Mouse (Mus musculus) heart, adult 2 months (tissue): ENCODE measurements at regions not wholly inside any gene's neighbourhood (a gene's known extent, or its start where the extent isn't known, plus 50 kb on each side); places are given as distances from the start of the nearest gene placed in this dataset.

Experiments
- DNase-seq, 2 experiments: peaks; one replicate each; pipeline ENCODE4 v3.0.0; 2021
- H3K27ac ChIP-seq: fragments of 200-600 bp; 2 replicates; pipeline ENCODE4 v1.8.1; 2022
- H3K27me3 ChIP-seq: fragments of 200-500 bp; 2 replicates; pipeline ENCODE4 v1.6.1; 2012; ENCODE audit warnings: mild to moderate bottlenecking, low read length, inconsistent platforms, mixed read lengths; ENCODE audit not compliant: control insufficient read depth, insufficient read depth
- H3K36me3 ChIP-seq: fragments of 200-500 bp; 2 replicates; pipeline ENCODE4 v1.6.1; 2012; ENCODE audit warnings: low read length, inconsistent platforms; ENCODE audit not compliant: control insufficient read depth, insufficient read depth
- H3K4me1 ChIP-seq: fragments of 200-500 bp; 2 replicates; pipeline ENCODE4 v1.6.1; 2011; ENCODE audit warnings: low read length; ENCODE audit not compliant: control insufficient read depth, insufficient read depth
- H3K4me3 ChIP-seq: fragments of 200-600 bp; 2 replicates; pipeline ENCODE4 v1.8.1; 2022
- H3K79me2 ChIP-seq: fragments of 200-500 bp; replicated peaks from 2 replicates; pipeline ENCODE4 v1.6.1; 2012; ENCODE audit warnings: mild to moderate bottlenecking, inconsistent platforms, low read length, moderate library complexity, mixed read lengths; ENCODE audit not compliant: control insufficient read depth, insufficient read depth
- H3K9ac ChIP-seq: fragments of 200-500 bp; 2 replicates; pipeline ENCODE4 v1.6.1; 2012; ENCODE audit warnings: low read depth, mild to moderate bottlenecking, control low read depth, inconsistent platforms, low read length, mixed read lengths
- CTCF ChIP-seq: fragments of 200-600 bp; IDR thresholded peaks from 2 replicates; pipeline ENCODE4 v1.8.1; 2022; ENCODE audit warnings: antibody characterized with exemption, mild to moderate bottlenecking, moderate library complexity
- EP300 ChIP-seq: fragments of 200-500 bp; IDR thresholded peaks from 2 replicates; pipeline ENCODE4 v1.6.1; 2011; ENCODE audit warnings: low read depth, low read length, control low read depth; ENCODE audit not compliant: insufficient read depth
- POLR2A ChIP-seq: fragments of 200-500 bp; IDR thresholded peaks from 2 replicates; pipeline ENCODE4 v1.6.1; 2011; ENCODE audit warnings: mild to moderate bottlenecking, low read depth, low read length, control low read depth; ENCODE audit not compliant: insufficient read depth
- WGBS: fragments of 180-500 bp; shearing (Covaris S2); methylation state at CpG from one replicate; pipeline ENCODE4 v1.1.7; 2018; 5-methylcytosine and 5-hydroxymethylcytosine counted together
- intact Hi-C: fragments of 180-260 bp; cut with DNase I; formaldehyde crosslinking; loops from one replicate; pipeline ENCODE4 v1.15.1; 2025

- intact Hi-C loops = no loop called here
- Histone ChIP-seq H3K36me3 (peaks cover 2% of the 10 kb centered on the region; the same call in 1 of the 2 replicates), H3K4me1 (peaks cover 4% of the 10 kb centered on the region), H3K79me2 (no peaks in the 10 kb centered on the region), H3K27ac (no peak overlapping the region), H3K27me3 (no peaks in the 10 kb centered on the region), H3K4me3 (no peak overlapping the region), H3K9ac (no peak overlapping the region)
- WGBS = 54% methylated on average over 2 of the region's 2 CpGs
- no peak for DNase-seq
- TF ChIP-seq POLR2A = no peak
- TF ChIP-seq EP300 = no peak
- no peak for TF ChIP-seq CTCF
Observed at GRCm38 (mm10) chr15:64511176-64511575, 306.3 kb upstream of the Gm21798 start.

- WGBS = 70% methylated on average over 3 of the region's 3 CpGs
- DNase-seq = no peak
- Histone ChIP-seq H3K4me3 (no peak overlapping the region), H3K4me1 (peaks cover 4% of the 10 kb centered on the region), H3K9ac (no peak overlapping the region), H3K79me2 (no peaks in the 10 kb centered on the region), H3K27me3 (no peaks in the 10 kb centered on the region), H3K27ac (no peak overlapping the region), H3K36me3 (peaks cover 2% of the 10 kb centered on the region; the same call in 1 of the 2 replicates)
- intact Hi-C loops = no loop called here
- no peak for TF ChIP-seq POLR2A
- TF ChIP-seq EP300 = no peak
- TF ChIP-seq CTCF = no peak
Observed at GRCm38 (mm10) chr15:64512615-64513014, 304.9 kb upstream of the Gm21798 start.

GRCm38 (mm10) chr15:64513501-64514097 is 303.9 kb upstream of the Gm21798 start:
- intact Hi-C loops = loop anchor here (2.0 kb wide), 1 partner anchor 339 kb away; no protein-coding TSS in a partner anchor
- Histone ChIP-seq H3K27ac (no peak overlapping the region), H3K4me3 (no peak overlapping the region), H3K9ac (no peak overlapping the region), H3K27me3 (no peaks in the 10 kb centered on the region), H3K79me2 (no peaks in the 10 kb centered on the region), H3K4me1 (peaks cover 4% of the 10 kb centered on the region), H3K36me3 (peaks cover 2% of the 10 kb centered on the region; the same call in 1 of the 2 replicates)
- DNase-seq = no peak
- TF ChIP-seq POLR2A (no peak), EP300 (no peak), CTCF (no peak)

GRCm38 (mm10) chr15:64515179-64515578 is 302.3 kb upstream of the Gm21798 start:
- peaks cover 2% of the 10 kb centered on the region; the same call in 1 of the 2 replicates for H3K36me3 ChIP-seq
- no peak overlapping the region for H3K27ac ChIP-seq
- peaks cover 4% of the 10 kb centered on the region for H3K4me1 ChIP-seq
- H3K4me3 ChIP-seq = no peak overlapping the region
- intact Hi-C loops = loop anchor here (2.0 kb wide), 1 partner anchor 340 kb away; no protein-coding TSS in a partner anchor
- no peak overlapping the region for H3K9ac ChIP-seq
- DNase-seq = no peak
- no peaks in the 10 kb centered on the region for H3K27me3 ChIP-seq
- no peaks in the 10 kb centered on the region for H3K79me2 ChIP-seq
- TF ChIP-seq CTCF (peak; percentile 57), EP300 (no peak), POLR2A (no peak)

GRCm38 (mm10) chr15:64519207-64519628 is 298.3 kb upstream of the Gm21798 start:
- 64% methylated on average over 4 of the region's 4 CpGs for WGBS
- no peak for DNase-seq
- H3K36me3 ChIP-seq = no peaks in the 10 kb centered on the region
- no peak overlapping the region for H3K4me3 ChIP-seq
- H3K27ac ChIP-seq = no peak overlapping the region
- no peaks in the 10 kb centered on the region for H3K79me2 ChIP-seq
- H3K4me1 ChIP-seq = no peaks in the 10 kb centered on the region
- no peak overlapping the region for H3K9ac ChIP-seq
- intact Hi-C loops = no loop called here
- H3K27me3 ChIP-seq = no peaks in the 10 kb centered on the region
- TF ChIP-seq CTCF (no peak), EP300 (no peak), POLR2A (no peak)

GRCm38 (mm10) chr15:64520568-64520967 is 296.9 kb upstream of the Gm21798 start:
- Histone ChIP-seq H3K9ac (no peak overlapping the region), H3K27ac (no peak overlapping the region), H3K27me3 (no peaks in the 10 kb centered on the region), H3K4me1 (no peaks in the 10 kb centered on the region), H3K4me3 (no peak overlapping the region), H3K79me2 (no peaks in the 10 kb centered on the region), H3K36me3 (no peaks in the 10 kb centered on the region)
- DNase-seq = no peak
- no peak for TF ChIP-seq EP300
- no peak for TF ChIP-seq POLR2A
- TF ChIP-seq CTCF = no peak
- 96% methylated on average over 5 of the region's 5 CpGs for WGBS
- intact Hi-C loops = no loop called here
